Mouse (Mus musculus) forebrain, embryonic 14.5 days (tissue): ENCODE results near the gene Tbc1d25. TPM values are rescaled to one million over a fixed set of nuclear protein-coding genes. Genes with fewer than 3 reads are reported as not detected.
A peak's percentile ranks its signal among the peaks of the same experiment; 100 is the strongest.

Source experiments
- ATAC-seq: fragments of 200-750 bp; cut with Nextera tagmentation; 2 replicates; pipeline ENCODE4 v1.8.0; 2017; ENCODE audit warnings: mild to moderate bottlenecking, moderate library complexity
- DNase-seq: peaks from one replicate; pipeline ENCODE4 v3.0.0-alpha.2; 2015; ENCODE audit warnings: low spot score
- H3K27ac ChIP-seq: fragments of 300-500 bp; sonication (generic); 2 replicates; pipeline ENCODE4 v1.5.1; 2014; ENCODE audit warnings: low read depth, mild to moderate bottlenecking, control low read depth, low read length, moderate library complexity
- H3K27me3 ChIP-seq: fragments of 300-500 bp; sonication (generic); replicated peaks from 2 replicates; pipeline ENCODE4 v1.6.1; 2014; ENCODE audit warnings: low read length, control low read depth, mixed read lengths; ENCODE audit not compliant: control insufficient read depth, insufficient read depth
- H3K36me3 ChIP-seq: fragments of 300-500 bp; sonication (generic); 2 replicates; pipeline ENCODE4 v1.6.1; 2014; ENCODE audit warnings: low read length, control low read depth; ENCODE audit not compliant: control insufficient read depth, insufficient read depth
- H3K4me1 ChIP-seq: fragments of 300-500 bp; sonication (generic); 2 replicates; pipeline ENCODE4 v1.6.1; 2014; ENCODE audit warnings: antibody characterized with exemption, low read length, control low read depth; ENCODE audit not compliant: control insufficient read depth, insufficient read depth
- H3K4me2 ChIP-seq: fragments of 300-500 bp; sonication (generic); 2 replicates; pipeline ENCODE4 v1.6.1; 2014; ENCODE audit warnings: mild to moderate bottlenecking, control low read depth, low read length
- H3K4me3 ChIP-seq: fragments of 300-500 bp; sonication (generic); 2 replicates; pipeline ENCODE4 v1.5.1; 2014; ENCODE audit warnings: low read depth, low read length, control low read depth
- H3K9ac ChIP-seq: fragments of 300-500 bp; sonication (generic); 2 replicates; pipeline ENCODE4 v1.6.1; 2014; ENCODE audit warnings: mild to moderate bottlenecking, low read length, control low read depth, moderate library complexity
- H3K9me3 ChIP-seq: fragments of 300-500 bp; sonication (generic); replicated peaks from 2 replicates; pipeline ENCODE4 v1.6.1; 2016; ENCODE audit warnings: low read length, control low read depth, mixed read lengths; ENCODE audit not compliant: control insufficient read depth
- WGBS: fragments of 180-500 bp; shearing (Covaris S2); extraction: QIAGEN DNeasy Blood & Tissue Kit; methylation state at CpG from one replicate; pipeline ENCODE4 v1.1.7; 2014; 5-methylcytosine and 5-hydroxymethylcytosine counted together
- polyA plus RNA-seq: library from polyadenylated mRNA; unstranded; fragments of >200 nt; fragmentation: Nextera tagmentation; extraction: Ambion mirVana; gene quantifications from 2 replicates; pipeline ENCODE4 v1.2.1, GENCODE M21; 2014

Gene Tbc1d25
- polyA plus RNA-seq, 1 experiment from 2014 or later: 19.7 TPM

DNA sequence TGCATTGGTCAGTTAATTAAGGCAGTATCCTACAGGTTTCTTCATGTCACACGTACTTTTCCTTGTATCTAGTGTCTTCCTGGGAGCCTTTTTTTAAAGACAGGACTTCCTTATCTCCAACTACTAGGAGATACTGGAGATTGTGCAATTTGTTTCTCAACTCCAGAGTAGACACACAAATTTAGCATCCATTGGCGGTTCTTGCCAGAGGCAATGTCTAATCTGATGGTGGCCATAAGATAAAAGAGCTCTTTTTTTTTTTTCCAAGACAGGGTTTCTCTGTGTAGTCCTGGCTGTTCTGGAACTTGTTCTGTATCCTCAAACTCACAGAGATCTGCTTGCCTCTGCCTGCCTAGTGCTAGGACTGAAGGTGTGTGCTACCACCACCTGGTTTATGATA, 33.7 kb upstream of the Tbc1d25 start:
- Histone ChIP-seq H3K27me3 (no peaks in the 10 kb centered on the region), H3K9me3 (no peaks in the 10 kb centered on the region), H3K36me3 (no peaks in the 10 kb centered on the region), H3K27ac (no peak overlapping the region), H3K9ac (no peak overlapping the region), H3K4me2 (no peak overlapping the region), H3K4me3 (no peak overlapping the region), H3K4me1 (no peaks in the 10 kb centered on the region)
- 64% methylated on average over 2 of the region's 2 CpGs for WGBS
- no peak for DNase-seq
- no peak for ATAC-seq

DNA sequence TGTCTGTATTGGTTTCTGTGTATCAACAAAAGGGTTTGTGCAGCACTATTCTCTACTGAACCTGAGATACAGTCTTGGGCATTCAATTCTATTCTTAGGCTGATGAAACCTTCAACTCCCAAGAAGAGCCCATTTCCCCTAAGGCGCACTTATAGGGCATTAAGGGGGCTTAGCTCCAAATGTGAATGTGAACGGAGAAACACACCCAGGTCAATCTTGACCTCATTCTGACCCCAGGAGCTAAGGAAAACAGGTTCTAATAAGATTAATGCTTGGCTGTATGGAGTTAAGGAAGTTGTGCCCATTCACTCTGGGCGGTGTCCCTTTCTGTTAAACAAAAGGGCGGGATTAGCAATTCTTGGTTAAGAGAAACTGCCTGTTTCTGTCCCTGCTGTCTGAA, 31.2 kb upstream of the Tbc1d25 start:
- H3K27me3 ChIP-seq: no peaks in the 10 kb centered on the region
- H3K9ac ChIP-seq: no peak overlapping the region
- peak overlapping the region; percentile 56 for H3K4me2 ChIP-seq
- H3K9me3 ChIP-seq: no peaks in the 10 kb centered on the region
- DNase-seq (peak; percentile 0), ATAC-seq (no peak)
- H3K4me3 ChIP-seq: peak overlapping the region; percentile 48; the same call in 1 of the 2 replicates
- 37% methylated on average over 4 of the region's 4 CpGs for WGBS
- H3K4me1 ChIP-seq: no peaks in the 10 kb centered on the region
- no peak overlapping the region for H3K27ac ChIP-seq
- no peaks in the 10 kb centered on the region for H3K36me3 ChIP-seq

DNA sequence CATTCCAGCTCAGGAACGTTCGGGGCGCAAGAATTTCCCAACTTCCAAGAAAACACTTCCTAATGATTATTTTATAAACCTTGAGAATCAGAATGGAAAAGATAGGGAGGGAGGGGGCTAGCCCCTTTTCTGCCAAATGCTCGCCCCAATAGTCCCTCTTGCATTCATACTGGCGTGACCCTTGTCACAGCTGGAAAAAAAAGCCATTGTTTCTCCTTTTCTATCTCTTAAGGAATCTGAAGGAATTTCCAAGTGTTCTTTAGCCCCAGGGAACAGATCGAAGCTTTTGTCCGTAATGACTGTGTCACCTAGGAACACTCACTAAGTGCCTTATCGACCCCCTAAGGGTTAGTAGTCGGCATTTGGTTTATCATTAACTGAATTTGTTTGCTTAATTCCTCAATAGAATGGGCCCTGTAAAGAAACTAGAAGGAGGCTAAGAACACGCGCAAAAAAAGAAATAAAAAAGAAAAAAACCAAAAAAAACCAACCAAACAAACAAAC, 30.8 kb upstream of the Tbc1d25 start:
- WGBS: 30% methylated on average over 11 of the region's 11 CpGs
- no peak overlapping the region for H3K27ac ChIP-seq

DNA sequence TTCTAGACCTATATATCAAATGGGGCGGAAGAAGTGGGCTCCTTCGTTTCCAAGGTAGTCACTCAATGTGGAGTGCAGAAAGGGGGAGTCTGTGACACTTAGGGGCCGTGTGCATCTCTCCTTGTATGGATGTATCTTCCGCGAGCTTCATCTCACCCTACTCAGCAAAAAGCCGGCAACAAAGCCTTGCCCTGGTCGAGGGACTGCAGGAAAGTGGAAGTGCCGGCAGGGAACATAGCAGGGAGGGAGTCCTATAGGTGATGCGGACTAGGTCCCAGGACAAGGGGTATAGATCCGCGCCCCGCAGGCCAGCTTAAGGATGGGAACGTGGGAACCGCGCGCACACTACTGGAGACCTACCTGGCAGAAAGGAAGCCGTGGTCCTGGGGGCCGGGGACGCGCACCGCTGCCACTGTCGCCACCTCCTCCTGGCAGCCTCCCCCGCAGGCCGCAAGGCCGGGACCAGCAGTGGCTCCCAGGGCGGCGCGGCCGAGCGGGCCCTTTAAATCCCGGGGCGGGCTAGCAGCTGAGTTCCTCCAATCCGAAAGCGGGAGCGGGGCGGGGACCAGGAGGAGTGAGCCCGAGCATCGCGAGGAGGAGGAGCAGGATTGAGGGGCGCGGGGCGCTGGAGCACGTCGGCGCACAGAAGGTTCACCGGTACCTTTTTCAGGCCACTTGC, 30.2 kb upstream of the Tbc1d25 start, which contains the start of gene Porcn:
TSS of gene Porcn (minus strand) at position 511 of the 679 bp plus-strand sequence.
- 28% methylated on average over 44 of the region's 46 CpGs for WGBS
- DNase-seq (peak; percentile 89), ATAC-seq (peak; percentile 98)
- H3K4me1 ChIP-seq: no peaks in the 10 kb centered on the region
- no peak within 1 kb of the TSS; the same call in 1 of the 2 replicates for H3K27ac ChIP-seq
- H3K36me3 ChIP-seq: no peaks in the 10 kb centered on the region
- H3K9ac ChIP-seq: peak within 1 kb of the TSS; percentile 73
- no peaks in the 10 kb centered on the region for H3K27me3 ChIP-seq
- H3K9me3 ChIP-seq: no peaks in the 10 kb centered on the region
- H3K4me2 ChIP-seq: peak within 1 kb of the TSS; percentile 56
- H3K4me3 ChIP-seq: peak within 1 kb of the TSS; percentile 48

More for the DNA sequence above, 30.8 kb upstream of the Tbc1d25 start:
- DNase-seq: peak; percentile 10
- Histone ChIP-seq H3K4me2 (peak overlapping the region; percentile 56), H3K4me1 (no peaks in the 10 kb centered on the region), H3K36me3 (no peaks in the 10 kb centered on the region), H3K9ac (no peak overlapping the region; the same call in 1 of the 2 replicates), H3K4me3 (peak overlapping the region; percentile 48), H3K27me3 (no peaks in the 10 kb centered on the region), H3K9me3 (no peaks in the 10 kb centered on the region)
- ATAC-seq: peak; percentile 30

DNA sequence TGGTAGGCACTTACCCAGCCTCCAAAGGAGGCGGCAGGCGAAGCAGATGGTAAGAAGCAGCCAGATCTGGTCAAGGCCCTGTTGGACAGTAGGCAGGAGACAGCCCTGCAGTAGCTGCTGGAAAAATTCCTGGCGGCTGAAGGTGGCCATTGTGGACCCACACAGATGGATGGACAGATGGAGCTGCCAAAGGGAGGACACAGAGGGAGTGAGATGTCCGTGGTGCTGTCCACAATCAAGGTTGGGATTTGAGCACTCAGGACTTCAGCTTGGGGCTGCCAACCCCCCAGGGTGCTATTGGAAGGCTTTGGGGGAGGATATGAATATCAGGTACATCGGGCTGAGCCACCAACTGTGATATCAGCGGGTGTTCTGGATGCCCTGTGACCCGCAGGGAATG, 29.6 kb upstream of the Tbc1d25 start:
- Histone ChIP-seq H3K36me3 (peaks cover 5% of the 10 kb centered on the region; the same call in 1 of the 2 replicates), H3K9me3 (no peaks in the 10 kb centered on the region), H3K9ac (peak overlapping the region; percentile 73), H3K4me2 (peak overlapping the region; percentile 56), H3K27me3 (no peaks in the 10 kb centered on the region), H3K27ac (no peak overlapping the region), H3K4me3 (peak overlapping the region; percentile 48), H3K4me1 (no peaks in the 10 kb centered on the region)
- ATAC-seq (no peak), DNase-seq (no peak)
- WGBS: 44% methylated on average over 7 of the region's 7 CpGs

DNA sequence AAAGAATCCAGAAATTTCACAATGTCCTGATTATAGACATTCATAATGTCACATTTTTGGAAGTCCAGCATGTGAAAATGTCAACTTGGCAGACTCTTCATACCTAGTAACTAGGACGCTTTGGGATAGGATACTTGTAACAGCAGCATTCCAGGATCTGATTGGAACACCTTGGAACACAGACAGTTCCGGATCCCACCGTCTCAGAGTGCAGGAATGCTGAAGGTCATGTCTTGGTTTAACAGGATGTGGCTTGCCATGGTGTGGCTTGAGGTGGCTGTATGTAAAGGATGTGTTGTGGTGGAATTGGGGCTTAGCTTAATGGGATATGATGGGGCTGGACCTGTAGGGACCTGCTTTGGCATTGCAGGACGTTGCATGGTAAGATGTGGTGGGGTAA, 29.1 kb upstream of the Tbc1d25 start:
- ATAC-seq (no peak), DNase-seq (no peak)
- no peaks in the 10 kb centered on the region for H3K27me3 ChIP-seq
- H3K4me3 ChIP-seq: no peak overlapping the region
- peaks cover 5% of the 10 kb centered on the region; the same call in 1 of the 2 replicates for H3K36me3 ChIP-seq
- no peak overlapping the region for H3K27ac ChIP-seq
- H3K4me1 ChIP-seq: no peaks in the 10 kb centered on the region
- WGBS: 72% methylated on average over 4 of the region's 4 CpGs
- H3K9me3 ChIP-seq: no peaks in the 10 kb centered on the region
- no peak overlapping the region for H3K9ac ChIP-seq
- H3K4me2 ChIP-seq: no peak overlapping the region

DNA sequence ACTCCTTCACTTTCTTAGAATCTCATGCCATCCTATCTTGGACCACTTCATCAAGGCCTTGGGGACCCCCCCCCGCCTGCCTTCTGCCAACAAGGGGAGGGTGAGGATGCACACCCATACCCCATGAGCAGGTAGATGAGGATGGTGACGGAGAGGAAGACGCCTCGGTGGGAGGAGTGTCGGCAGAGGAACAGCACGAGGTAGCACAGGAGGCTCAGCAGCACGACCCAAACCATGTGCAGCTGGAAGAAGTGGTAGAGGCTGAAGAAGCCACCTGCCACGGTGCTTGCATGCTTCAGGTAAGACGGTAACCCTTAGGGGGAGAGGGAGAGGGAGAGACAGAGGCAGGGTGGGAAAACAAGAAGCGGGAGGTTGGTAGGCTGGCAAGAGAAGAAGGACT, 28.1 kb upstream of the Tbc1d25 start:
- ATAC-seq: no peak
- no peak overlapping the region for H3K9ac ChIP-seq
- no peak overlapping the region for H3K27ac ChIP-seq
- H3K4me1 ChIP-seq: no peaks in the 10 kb centered on the region
- no peaks in the 10 kb centered on the region for H3K9me3 ChIP-seq
- no peak overlapping the region for H3K4me3 ChIP-seq
- DNase-seq: no peak
- H3K27me3 ChIP-seq: no peaks in the 10 kb centered on the region
- no peak overlapping the region for H3K4me2 ChIP-seq
- peaks cover 5% of the 10 kb centered on the region; the same call in 1 of the 2 replicates for H3K36me3 ChIP-seq
- WGBS: 87% methylated on average over 10 of the region's 10 CpGs

DNA sequence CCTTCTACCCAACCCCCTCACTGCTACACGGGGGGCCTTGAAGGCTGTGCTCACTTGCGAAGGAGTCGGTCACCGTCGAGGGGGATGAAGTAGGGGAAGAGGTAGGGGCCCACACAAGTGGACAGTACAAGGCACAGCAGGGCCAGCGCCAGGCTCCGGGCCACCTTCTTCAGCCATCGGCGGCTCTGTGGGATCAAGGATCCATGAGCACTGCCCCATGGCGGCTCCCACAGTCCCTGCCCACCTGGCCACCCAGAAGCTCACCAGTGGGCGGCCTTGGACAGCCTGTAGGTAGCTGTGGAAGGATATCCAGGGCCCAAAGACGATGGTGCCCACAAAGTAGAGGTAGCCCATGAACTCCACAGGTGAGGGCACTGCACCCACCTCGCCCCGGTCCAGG, 27.1 kb upstream of the Tbc1d25 start:
- DNase-seq (no peak), ATAC-seq (no peak)
- WGBS: 81% methylated on average over 14 of the region's 14 CpGs
- no peaks in the 10 kb centered on the region for H3K4me1 ChIP-seq
- H3K4me2 ChIP-seq: no peak overlapping the region
- no peaks in the 10 kb centered on the region for H3K27me3 ChIP-seq
- H3K9me3 ChIP-seq: no peaks in the 10 kb centered on the region
- H3K9ac ChIP-seq: no peak overlapping the region
- H3K27ac ChIP-seq: no peak overlapping the region
- H3K4me3 ChIP-seq: no peak overlapping the region
- H3K36me3 ChIP-seq: peaks cover 5% of the 10 kb centered on the region; the same call in 1 of the 2 replicates

DNA sequence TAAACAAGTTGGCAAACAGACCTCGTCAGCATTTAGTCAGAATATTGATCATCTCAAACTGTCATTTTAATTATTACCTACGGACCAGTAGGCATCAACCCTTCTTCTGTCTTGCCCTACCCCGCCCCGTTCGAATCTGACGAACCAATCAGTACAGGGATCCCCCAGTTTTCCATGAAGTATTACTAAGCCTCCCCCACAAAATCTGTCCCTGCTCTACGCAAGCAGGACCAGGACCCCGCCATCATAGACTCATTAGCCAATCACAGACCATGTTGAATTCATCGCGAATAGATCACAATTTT, 17.4 kb upstream of the Tbc1d25 start, which contains the start of gene Ebp:
TSS of gene Ebp (minus strand) at position 94 of the 305 bp plus-strand sequence.
- no peaks in the 10 kb centered on the region for H3K4me1 ChIP-seq
- peak within 1 kb of the TSS; percentile 40 for H3K4me3 ChIP-seq
- 37% methylated on average over 10 of the region's 10 CpGs for WGBS
- no peaks in the 10 kb centered on the region for H3K27me3 ChIP-seq
- 0 out of 2 replicates have a peak within 1 kb of the TSS, but pooled peaks have one; percentile 39 for H3K27ac ChIP-seq
- peak; percentile 61 for ATAC-seq
- peak; percentile 45 for DNase-seq
- no peaks in the 10 kb centered on the region for H3K36me3 ChIP-seq
- H3K4me2 ChIP-seq: peak within 1 kb of the TSS; percentile 57
- no peaks in the 10 kb centered on the region for H3K9me3 ChIP-seq
- H3K9ac ChIP-seq: peak within 1 kb of the TSS; percentile 59
